Mouse (Mus musculus) brown adipose tissue, adult 24 weeks (tissue): ENCODE results near the gene Sdf2. TPM values are rescaled to one million over a fixed set of nuclear protein-coding genes. Genes with fewer than 3 reads are reported as not detected.

ENCODE experiments used
- H3K27ac ChIP-seq: fragments of 200-500 bp; replicated peaks from 2 replicates; pipeline ENCODE4 v1.5.1; 2012; ENCODE audit warnings: low read depth, mild to moderate bottlenecking, low read length
- H3K4me1 ChIP-seq: fragments of 200-500 bp; 2 replicates; pipeline ENCODE4 v1.6.1; 2012; ENCODE audit warnings: low read length, mixed read lengths; ENCODE audit not compliant: control insufficient read depth, insufficient read depth, insufficient read length
- H3K4me3 ChIP-seq: fragments of 200-500 bp; 2 replicates; pipeline ENCODE4 v1.5.1; 2012; ENCODE audit warnings: low read depth, mild to moderate bottlenecking, low read length, moderate library complexity; ENCODE audit not compliant: insufficient read depth
- polyA plus RNA-seq: library from polyadenylated mRNA; stranded (reverse); fragments of >200 nt; gene quantifications from 2 replicates; pipeline ENCODE4 v1.2.4, GENCODE M21; 2012; ENCODE audit not compliant: missing spikeins, insufficient read depth, insufficient read length

Sdf2 gene
- polyA plus RNA-seq, 1 experiment: 44.9 TPM

DNA sequence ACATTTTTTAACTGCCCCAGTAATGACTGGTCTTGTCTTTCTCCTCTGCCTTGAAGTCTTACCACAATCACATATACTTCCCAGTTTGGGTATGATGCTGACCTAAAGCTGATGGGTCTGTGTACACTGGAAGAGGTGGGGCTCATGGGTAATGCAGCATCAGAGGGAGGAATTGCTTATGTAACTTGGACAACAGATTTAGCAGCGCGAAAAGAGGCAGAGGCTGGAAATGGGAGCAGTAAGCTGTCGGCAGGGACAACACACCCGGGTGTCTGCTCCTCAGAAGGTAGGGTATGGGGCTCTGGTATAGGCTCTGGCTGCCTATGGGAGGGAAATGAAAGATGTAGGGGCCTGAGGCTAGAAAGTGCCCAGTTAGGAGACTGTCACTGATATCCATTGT, 45.1 kb downstream of the Sdf2 start, which contains the start of gene BC030499:
Gene BC030499, plus strand, starts transcription at position 188 of the 400 bp plus-strand sequence.
- no peak within 1 kb of the TSS for H3K4me3 ChIP-seq
- no peaks in the 10 kb centered on the region for H3K4me1 ChIP-seq
- no peak within 1 kb of the TSS for H3K27ac ChIP-seq

DNA sequence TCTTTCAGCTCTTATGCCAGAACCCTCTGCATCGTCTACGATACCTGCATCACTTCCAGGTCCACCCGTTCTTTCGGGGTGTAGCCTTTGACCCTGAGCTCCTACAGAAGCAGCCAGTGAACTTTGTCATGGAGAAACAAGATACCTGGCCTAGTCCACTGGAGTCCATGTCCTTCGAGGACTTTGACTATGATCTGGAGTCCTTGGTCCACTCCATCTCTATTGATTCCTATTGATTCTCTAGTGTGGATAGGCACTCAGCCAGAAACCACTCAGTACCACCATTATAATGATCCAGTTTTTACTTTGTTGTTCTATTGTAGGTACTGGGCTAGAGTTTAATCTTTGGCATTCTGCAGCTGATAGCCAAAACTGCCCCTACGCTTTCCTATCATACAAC, 49.0 kb downstream of the Sdf2 start:
- H3K4me3 ChIP-seq: no peak overlapping the region
- no peaks in the 10 kb centered on the region for H3K4me1 ChIP-seq
- H3K27ac ChIP-seq: no peak overlapping the region

DNA sequence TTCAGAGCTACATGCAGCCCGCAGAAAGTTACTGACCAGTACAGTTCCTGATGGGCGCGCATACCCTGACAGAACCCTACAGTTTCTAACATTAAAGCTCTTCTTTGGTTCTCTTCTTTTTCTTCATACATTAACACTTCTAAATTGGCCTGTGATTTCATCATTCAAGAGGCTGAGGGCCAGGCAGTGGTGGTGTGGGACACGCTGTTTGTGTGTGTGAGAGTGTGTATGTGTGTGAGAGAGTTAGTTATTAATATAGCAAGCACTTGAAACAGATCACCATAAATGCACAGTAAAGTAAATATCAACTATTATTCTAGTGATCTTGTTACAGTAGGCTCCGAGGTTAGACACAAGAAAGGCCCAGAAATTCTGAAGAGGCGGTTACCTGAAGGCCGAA, 55.4 kb downstream of the Sdf2 start:
- H3K4me1 ChIP-seq: peaks cover 3% of the 10 kb centered on the region; the same call in 1 of the 2 replicates
- H3K27ac ChIP-seq: no peak overlapping the region
- H3K4me3 ChIP-seq: peak overlapping the region; percentile 48

DNA sequence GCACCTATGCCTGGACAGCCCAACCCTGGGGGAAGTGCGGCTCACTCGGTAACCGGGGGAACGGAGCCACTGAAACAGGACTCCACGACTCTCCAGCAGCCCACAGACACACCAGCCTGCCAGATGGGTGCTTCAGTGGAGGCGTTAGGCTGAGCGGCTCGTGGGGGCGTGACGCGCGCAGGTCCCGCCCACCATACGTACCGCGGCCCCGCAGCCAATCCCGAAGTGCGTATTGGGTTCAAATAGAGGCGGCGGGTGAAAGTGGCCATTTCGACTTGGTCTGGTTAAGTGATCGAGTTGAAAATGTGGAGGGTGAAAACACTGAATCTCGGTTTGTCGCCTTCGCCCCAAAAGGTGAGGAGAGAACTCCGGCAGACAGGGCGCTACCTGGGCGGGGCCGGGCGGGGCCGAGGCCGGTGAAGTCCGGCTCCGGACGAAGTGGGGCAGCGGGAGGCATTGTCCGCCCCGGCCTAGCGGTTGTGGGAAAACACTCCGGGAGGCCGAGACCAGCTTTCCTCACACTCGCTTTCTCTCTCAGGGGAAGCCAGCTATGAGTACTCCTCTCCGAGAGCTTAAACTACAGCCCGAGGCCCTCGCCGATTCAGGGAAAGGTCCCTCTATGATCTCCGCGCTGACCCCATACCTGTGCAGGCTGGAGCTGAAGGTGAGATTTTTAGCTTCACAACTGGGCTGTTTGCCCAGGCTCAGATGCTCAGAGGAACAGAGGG, 56.0 kb downstream of the Sdf2 start, which contains the start of gene Spag5:
Gene Spag5, plus strand, starts transcription at position 173 of the 728 bp plus-strand sequence.
- peaks cover 3% of the 10 kb centered on the region; the same call in 1 of the 2 replicates for H3K4me1 ChIP-seq
- H3K4me3 ChIP-seq: peak within 1 kb of the TSS; percentile 48
- no peak within 1 kb of the TSS for H3K27ac ChIP-seq

Other genes with a start within 250 kb of the Sdf2 start
- gene Dhrs13, start 213.5 kb upstream of the Sdf2 start, polyA plus RNA-seq: 3.0 and 3.4 TPM in 2 replicates
- gene Flot2, start 207.8 kb upstream of the Sdf2 start, polyA plus RNA-seq: 74.4 and 110 TPM in 2 replicates
- 33.8 and 38.9 TPM in 2 replicates for gene Eral1, start 165.4 kb upstream of the Sdf2 start, polyA plus RNA-seq
- gene Fam222b, start 151.1 kb upstream of the Sdf2 start, polyA plus RNA-seq: 5.8 and 7.5 TPM in 2 replicates
- 45.7 and 47.5 TPM in 2 replicates for gene Traf4, start 80.2 kb upstream of the Sdf2 start, polyA plus RNA-seq
- 3.2 and 6.3 TPM in 2 replicates for gene Nek8, start 69.1 kb upstream of the Sdf2 start, polyA plus RNA-seq
- gene Tlcd1, start 69.0 kb upstream of the Sdf2 start, polyA plus RNA-seq: 77.2 and 118 TPM in 2 replicates
- gene Rpl23a, start 62.2 kb upstream of the Sdf2 start, polyA plus RNA-seq: 881 and 950 TPM in 2 replicates
- 61.8 and 78.8 TPM in 2 replicates for gene Rab34, start 57.3 kb upstream of the Sdf2 start, polyA plus RNA-seq
- gene Proca1, start 52.4 kb upstream of the Sdf2 start, polyA plus RNA-seq: 102 and 105 TPM in 2 replicates
- gene Supt6, start 241 bp downstream of the Sdf2 start, polyA plus RNA-seq: 20.1 and 20.7 TPM in 2 replicates
- 74.3 and 104 TPM in 2 replicates for gene 2610507B11Rik, start 16.0 kb downstream of the Sdf2 start, polyA plus RNA-seq
- gene BC030499, start 45.1 kb downstream of the Sdf2 start, polyA plus RNA-seq: not detected in 2 replicates
- gene Spag5, start 55.8 kb downstream of the Sdf2 start, polyA plus RNA-seq: 0.29 and 0.87 TPM in 2 replicates
- 1.9 and 2.3 TPM in 2 replicates for gene Aldoc, start 77.2 kb downstream of the Sdf2 start, polyA plus RNA-seq
- 14.4 and 19.7 TPM in 2 replicates for gene Pigs, start 82.7 kb downstream of the Sdf2 start, polyA plus RNA-seq
- gene Unc119, start 97.7 kb downstream of the Sdf2 start, polyA plus RNA-seq: 16.9 and 30.7 TPM in 2 replicates
- not detected in 2 replicates for gene Foxn1, start 140.8 kb downstream of the Sdf2 start, polyA plus RNA-seq
- not detected in 2 replicates for gene Slc13a2, start 176.5 kb downstream of the Sdf2 start, polyA plus RNA-seq
- gene Slc46a1, start 220.0 kb downstream of the Sdf2 start, polyA plus RNA-seq: 9.2 and 11.8 TPM in 2 replicates